Mouse (Mus musculus): Measurements from ENCODE around the gene Cbx1. TPM values are rescaled to one million over a fixed set of nuclear protein-coding genes. Genes with fewer than 3 reads are reported as not detected.

Cbx1 gene
- polyA plus RNA-seq, 1 experiment from 2014 or later: 66.0 TPM

DNA sequence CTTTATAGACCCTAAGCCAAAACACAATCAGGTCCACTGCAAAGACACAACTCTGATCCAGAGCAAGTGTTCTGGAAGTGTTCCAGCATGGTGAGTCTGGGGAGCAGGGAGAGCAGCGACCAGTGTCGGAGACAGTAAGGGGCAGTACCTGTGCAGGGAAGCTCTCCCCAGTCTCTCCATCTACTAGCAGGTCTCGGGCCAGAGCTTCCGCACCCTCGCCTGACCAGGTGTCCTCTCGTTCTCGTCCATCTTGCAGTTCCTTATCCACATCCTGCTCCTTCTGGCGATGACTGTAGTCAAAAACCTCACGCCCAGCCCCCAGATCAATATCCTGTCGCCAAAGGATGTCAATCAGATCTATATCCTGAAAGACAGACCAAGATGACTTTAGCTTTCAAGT lies 33.0 kb downstream of the Cbx1 start:
- WGBS: 93% methylated on average over 10 of the region's 10 CpGs
- ATAC-seq (ENCODE audit: low FRiP score, low read depth): no peak
- H3K27ac ChIP-seq (replicated peaks): no peak overlapping the region
- H3K36me3 ChIP-seq: peaks cover 49% of the 10 kb centered on the region
- H3K9ac ChIP-seq: no peak overlapping the region
- no peak overlapping the region for H3K4me3 ChIP-seq
- H3K4me1 ChIP-seq (replicated peaks): peaks cover 46% of the 10 kb centered on the region
- H3K4me2 ChIP-seq: no peak overlapping the region
- no peaks in the 10 kb centered on the region for H3K27me3 ChIP-seq
- no peaks in the 10 kb centered on the region for H3K9me3 ChIP-seq

- Histone ChIP-seq H3K27me3 (no peaks in the 10 kb centered on the region), H3K36me3 (peaks cover 42% of the 10 kb centered on the region), H3K4me1 (replicated peaks) (peaks cover 56% of the 10 kb centered on the region), H3K4me2 (peak overlapping the region; percentile 86), H3K9ac (peak overlapping the region; percentile 55; the same call in 1 of the 2 replicates), H3K4me3 (peak overlapping the region; percentile 49), H3K9me3 (no peaks in the 10 kb centered on the region), H3K27ac (replicated peaks) (no peak overlapping the region)
- 38% methylated on average over 4 of the region's 4 CpGs for WGBS
- ATAC-seq (ENCODE audit: low FRiP score, low read depth): no peak
These were observed 33.9 kb downstream of the Cbx1 start for GRCm38 (mm10) chr11:96822675-96823470.

- peak; percentile 28 for ATAC-seq (ENCODE audit: low FRiP score, low read depth)
- no peaks in the 10 kb centered on the region for H3K27me3 ChIP-seq
- peak overlapping the region; percentile 55 for H3K9ac ChIP-seq
- H3K36me3 ChIP-seq: peaks cover 38% of the 10 kb centered on the region
- H3K4me2 ChIP-seq: peak overlapping the region; percentile 86
- peak overlapping the region; percentile 49 for H3K4me3 ChIP-seq
- no peaks in the 10 kb centered on the region for H3K9me3 ChIP-seq
- 6% methylated on average over 11 of the region's 13 CpGs for WGBS
- H3K27ac ChIP-seq (replicated peaks): peak overlapping the region; percentile 93
- peaks cover 61% of the 10 kb centered on the region for H3K4me1 ChIP-seq (replicated peaks)
These were observed 34.5 kb downstream of the Cbx1 start for GRCm38 (mm10) chr11:96823471-96823837.

- no peaks in the 10 kb centered on the region for H3K9me3 ChIP-seq
- H3K36me3 ChIP-seq: peaks cover 31% of the 10 kb centered on the region
- peak; percentile 90 for ATAC-seq (ENCODE audit: low FRiP score, low read depth)
- H3K4me2 ChIP-seq: peak overlapping the region; percentile 86
- H3K9ac ChIP-seq: peak overlapping the region; percentile 55
- H3K27ac ChIP-seq (replicated peaks): peak overlapping the region; percentile 93
- H3K4me3 ChIP-seq: peak overlapping the region; percentile 49
- H3K4me1 ChIP-seq (replicated peaks): peaks cover 68% of the 10 kb centered on the region
- under 1% methylated on average over 26 of the region's 26 CpGs for WGBS
- no peaks in the 10 kb centered on the region for H3K27me3 ChIP-seq
These were observed 35.2 kb downstream of the Cbx1 start for GRCm38 (mm10) chr11:96823880-96824782.

- H3K4me1 ChIP-seq (replicated peaks): peaks cover 69% of the 10 kb centered on the region
- H3K9me3 ChIP-seq: no peaks in the 10 kb centered on the region
- H3K4me3 ChIP-seq: peak overlapping the region; percentile 49
- H3K36me3 ChIP-seq: peaks cover 23% of the 10 kb centered on the region
- peak overlapping the region; percentile 25; the same call in 1 of the 2 replicates for H3K9ac ChIP-seq
- H3K4me2 ChIP-seq: peak overlapping the region; percentile 86
- H3K27me3 ChIP-seq: no peaks in the 10 kb centered on the region
- ATAC-seq (ENCODE audit: low FRiP score, low read depth): no peak
- 44% methylated on average over 7 of the region's 7 CpGs for WGBS
- peak overlapping the region; percentile 93 for H3K27ac ChIP-seq (replicated peaks)
These were observed 36.0 kb downstream of the Cbx1 start for GRCm38 (mm10) chr11:96824783-96825495.

DNA sequence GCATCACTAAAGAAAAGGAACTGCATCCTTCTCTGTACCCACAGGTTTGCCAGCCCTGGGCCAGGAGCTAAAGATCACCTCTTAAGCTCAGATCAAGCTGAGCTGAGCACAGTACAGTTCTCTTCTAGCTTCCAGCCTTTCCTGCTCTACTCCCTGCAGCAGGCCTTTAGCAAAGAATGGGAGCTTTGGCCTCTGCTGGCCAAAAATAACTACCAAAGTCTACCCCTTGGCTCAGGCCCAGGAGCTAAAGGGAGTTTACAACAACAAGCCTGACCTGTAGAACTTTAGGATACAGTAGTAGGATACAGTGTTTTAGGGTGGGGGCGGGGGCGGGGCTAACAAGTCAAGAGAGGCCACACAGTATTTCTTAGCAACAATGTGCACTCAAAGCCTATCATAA lies 37.6 kb downstream of the Cbx1 start:
- H3K4me2 ChIP-seq: peak overlapping the region; percentile 86
- H3K9ac ChIP-seq: no peak overlapping the region
- peaks cover 8% of the 10 kb centered on the region for H3K36me3 ChIP-seq
- peaks cover 73% of the 10 kb centered on the region for H3K4me1 ChIP-seq (replicated peaks)
- ATAC-seq (ENCODE audit: low FRiP score, low read depth): no peak
- no peaks in the 10 kb centered on the region for H3K27me3 ChIP-seq
- H3K9me3 ChIP-seq: no peaks in the 10 kb centered on the region
- 0 out of 2 replicates have a peak overlapping the region, but pooled peaks have one; percentile 0 for H3K4me3 ChIP-seq
- 88% methylated on average over 2 of the region's 2 CpGs for WGBS
- peak overlapping the region; percentile 93; the same call in 1 of the 2 replicates for H3K27ac ChIP-seq (replicated peaks)

GRCm38 (mm10) chr11:96827062-96827581 lies 38.2 kb downstream of the Cbx1 start:
- H3K4me1 ChIP-seq (replicated peaks): peaks cover 73% of the 10 kb centered on the region
- WGBS: 72% methylated on average over 12 of the region's 12 CpGs
- H3K9ac ChIP-seq: 0 out of 2 replicates have a peak overlapping the region, but pooled peaks have one; percentile 10
- H3K4me3 ChIP-seq: 0 out of 2 replicates have a peak overlapping the region, but pooled peaks have one; percentile 7
- H3K9me3 ChIP-seq: no peaks in the 10 kb centered on the region
- no peaks in the 10 kb centered on the region for H3K27me3 ChIP-seq
- ATAC-seq (ENCODE audit: low FRiP score, low read depth): no peak
- peak overlapping the region; percentile 86 for H3K4me2 ChIP-seq
- H3K27ac ChIP-seq (replicated peaks): 0 out of 2 replicates have a peak overlapping the region, but pooled peaks have one; percentile 93
- H3K36me3 ChIP-seq: peaks cover 2% of the 10 kb centered on the region; the same call in 1 of the 2 replicates

GRCm38 (mm10) chr11:96827917-96828316 lies 39.0 kb downstream of the Cbx1 start:
- WGBS: 68% methylated on average over 9 of the region's 9 CpGs
- ATAC-seq (ENCODE audit: low FRiP score, low read depth): no peak
- Histone ChIP-seq H3K27me3 (no peaks in the 10 kb centered on the region), H3K9me3 (no peaks in the 10 kb centered on the region), H3K27ac (replicated peaks) (peak overlapping the region; percentile 31; the same call in 1 of the 2 replicates), H3K4me3 (0 out of 2 replicates have a peak overlapping the region, but pooled peaks have one; percentile 7), H3K9ac (peak overlapping the region; percentile 22; the same call in 1 of the 2 replicates), H3K4me2 (peak overlapping the region; percentile 86), H3K4me1 (replicated peaks) (peaks cover 65% of the 10 kb centered on the region), H3K36me3 (peaks cover 2% of the 10 kb centered on the region; the same call in 1 of the 2 replicates)

- peak overlapping the region; percentile 89 for H3K4me3 ChIP-seq
- peak overlapping the region; percentile 86 for H3K4me2 ChIP-seq
- H3K27me3 ChIP-seq: no peaks in the 10 kb centered on the region
- no peaks in the 10 kb centered on the region for H3K9me3 ChIP-seq
- 22% methylated on average over 10 of the region's 10 CpGs for WGBS
- H3K9ac ChIP-seq: peak overlapping the region; percentile 83
- peak overlapping the region; percentile 97 for H3K27ac ChIP-seq (replicated peaks)
- H3K4me1 ChIP-seq (replicated peaks): peaks cover 56% of the 10 kb centered on the region
- peaks cover 2% of the 10 kb centered on the region; the same call in 1 of the 2 replicates for H3K36me3 ChIP-seq
- ATAC-seq (ENCODE audit: low FRiP score, low read depth): no peak
These were observed 40.0 kb downstream of the Cbx1 start for GRCm38 (mm10) chr11:96828881-96829280.

- under 1% methylated on average over 32 of the region's 33 CpGs for WGBS
- H3K27me3 ChIP-seq: no peaks in the 10 kb centered on the region
- H3K4me3 ChIP-seq: peak overlapping the region; percentile 89
- H3K4me2 ChIP-seq: peak overlapping the region; percentile 86
- H3K36me3 ChIP-seq: peaks cover 2% of the 10 kb centered on the region; the same call in 1 of the 2 replicates
- no peaks in the 10 kb centered on the region for H3K9me3 ChIP-seq
- peak overlapping the region; percentile 97 for H3K27ac ChIP-seq (replicated peaks)
- peaks cover 53% of the 10 kb centered on the region for H3K4me1 ChIP-seq (replicated peaks)
- H3K9ac ChIP-seq: peak overlapping the region; percentile 83
- peak; percentile 27 for ATAC-seq (ENCODE audit: low FRiP score, low read depth)
These were observed 40.5 kb downstream of the Cbx1 start for GRCm38 (mm10) chr11:96829403-96829812.
